Mouse (Mus musculus): ENCODE data around the gene Gne. TPM values are rescaled to one million over a fixed set of nuclear protein-coding genes. Genes with fewer than 3 reads are reported as not detected.
A peak's percentile ranks its signal among the peaks of the same experiment; 100 is the strongest.

Gene Gne
- 30.8 and 31.7 TPM in 2 replicates for polyA plus RNA-seq (2015; fragmentation: Nextera tagmentation; extraction: Ambion mirVana)

GRCm38 (mm10) chr4:44083945-44084344 is at the start of gene Gne:
Gene Gne, minus strand, starts transcription at chr4:44084177.
- H3K4me3 ChIP-seq (replicated peaks), result no peak within 1 kb of the TSS

GRCm38 (mm10) chr4:44126805-44127204 is 42.8 kb upstream of the Gne start:
- no peaks in the 10 kb centered on the region for H3K27me3 ChIP-seq
- no peaks in the 10 kb centered on the region for H3K4me1 ChIP-seq (replicated peaks)
- no peak overlapping the region for H3K4me2 ChIP-seq
- H3K9me3 ChIP-seq (replicated peaks), result no peaks in the 10 kb centered on the region
- 70% methylated on average over 12 of the region's 12 CpGs for WGBS (ENCODE audit: insufficient replicate concordance)
- no peak overlapping the region for H3K27ac ChIP-seq (replicated peaks)
- H3K36me3 ChIP-seq (replicated peaks), result peaks cover 56% of the 10 kb centered on the region
- H3K4me3 ChIP-seq (replicated peaks), result no peak overlapping the region
- no peak for ATAC-seq (ENCODE audit: insufficient read depth)
- H3K9ac ChIP-seq, result no peak overlapping the region

More at GRCm38 (mm10) chr4:44083945-44084344, at the start of gene Gne:
- peaks cover 46% of the 10 kb centered on the region for H3K27me3 ChIP-seq
- H3K4me1 ChIP-seq (replicated peaks), result 0 out of 2 replicates have a peak, but pooled peaks cover 5% of the 10 kb centered on the region
- 4% methylated on average over 11 of the region's 11 CpGs for WGBS (ENCODE audit: insufficient replicate concordance)
- H3K4me2 ChIP-seq, result peak within 1 kb of the TSS; percentile 21
- ATAC-seq (ENCODE audit: insufficient read depth), result no peak
- no peaks in the 10 kb centered on the region for H3K36me3 ChIP-seq (replicated peaks)
- H3K9ac ChIP-seq, result no peak within 1 kb of the TSS
- no peaks in the 10 kb centered on the region for H3K9me3 ChIP-seq (replicated peaks)
- H3K27ac ChIP-seq (replicated peaks), result no peak within 1 kb of the TSS

GRCm38 (mm10) chr4:44119410-44120201 is 35.6 kb upstream of the Gne start:
- 36% methylated on average over 9 of the region's 9 CpGs for WGBS (ENCODE audit: insufficient replicate concordance)
- Histone ChIP-seq H3K4me1 (replicated peaks) (no peaks in the 10 kb centered on the region), H3K4me2 (no peak overlapping the region), H3K9me3 (replicated peaks) (no peaks in the 10 kb centered on the region), H3K27me3 (no peaks in the 10 kb centered on the region), H3K9ac (no peak overlapping the region), H3K27ac (replicated peaks) (no peak overlapping the region), H3K4me3 (replicated peaks) (no peak overlapping the region), H3K36me3 (replicated peaks) (no peaks in the 10 kb centered on the region)
- no peak for ATAC-seq (ENCODE audit: insufficient read depth)

GRCm38 (mm10) chr4:44115046-44115445 is 31.1 kb upstream of the Gne start:
- Histone ChIP-seq H3K4me2 (no peak overlapping the region), H3K27ac (replicated peaks) (no peak overlapping the region), H3K4me1 (replicated peaks) (0 out of 2 replicates have a peak, but pooled peaks cover 10% of the 10 kb centered on the region), H3K9ac (no peak overlapping the region), H3K4me3 (replicated peaks) (no peak overlapping the region), H3K27me3 (no peaks in the 10 kb centered on the region), H3K9me3 (replicated peaks) (no peaks in the 10 kb centered on the region), H3K36me3 (replicated peaks) (no peaks in the 10 kb centered on the region)
- no peak for ATAC-seq (ENCODE audit: insufficient read depth)
- 70% methylated on average over 13 of the region's 13 CpGs for WGBS (ENCODE audit: insufficient replicate concordance)

- peak overlapping the region; percentile 7; the same call in 1 of the 2 replicates for H3K4me2 ChIP-seq
- H3K27me3 ChIP-seq, result no peaks in the 10 kb centered on the region
- 26% methylated on average over 16 of the region's 16 CpGs for WGBS (ENCODE audit: insufficient replicate concordance)
- H3K36me3 ChIP-seq (replicated peaks), result no peaks in the 10 kb centered on the region
- H3K27ac ChIP-seq (replicated peaks), result no peak overlapping the region
- no peaks in the 10 kb centered on the region for H3K9me3 ChIP-seq (replicated peaks)
- no peak overlapping the region for H3K4me3 ChIP-seq (replicated peaks)
- ATAC-seq (ENCODE audit: insufficient read depth), result no peak
- 0 out of 2 replicates have a peak, but pooled peaks cover 10% of the 10 kb centered on the region for H3K4me1 ChIP-seq (replicated peaks)
- no peak overlapping the region for H3K9ac ChIP-seq
Measured at GRCm38 (mm10) chr4:44113393-44114138, 29.6 kb upstream of the Gne start.

GRCm38 (mm10) chr4:44112741-44113140 is 28.8 kb upstream of the Gne start:
- Histone ChIP-seq H3K27me3 (no peaks in the 10 kb centered on the region), H3K27ac (replicated peaks) (no peak overlapping the region), H3K9me3 (replicated peaks) (no peaks in the 10 kb centered on the region), H3K9ac (no peak overlapping the region), H3K4me2 (no peak overlapping the region), H3K36me3 (replicated peaks) (no peaks in the 10 kb centered on the region), H3K4me3 (replicated peaks) (no peak overlapping the region), H3K4me1 (replicated peaks) (0 out of 2 replicates have a peak, but pooled peaks cover 10% of the 10 kb centered on the region)
- no peak for ATAC-seq (ENCODE audit: insufficient read depth)
- WGBS (ENCODE audit: insufficient replicate concordance), result 60% methylated on average over 4 of the region's 4 CpGs

- ATAC-seq (ENCODE audit: insufficient read depth), result no peak
- 65% methylated on average over 7 of the region's 7 CpGs for WGBS (ENCODE audit: insufficient replicate concordance)
Measured at GRCm38 (mm10) chr4:44110771-44111170, 26.8 kb upstream of the Gne start.

GRCm38 (mm10) chr4:44108297-44108696 is 24.3 kb upstream of the Gne start:
- WGBS (ENCODE audit: insufficient replicate concordance), result 81% methylated on average over 6 of the region's 6 CpGs
- Histone ChIP-seq H3K9me3 (replicated peaks) (no peaks in the 10 kb centered on the region), H3K9ac (no peak overlapping the region), H3K4me3 (replicated peaks) (no peak overlapping the region), H3K36me3 (replicated peaks) (no peaks in the 10 kb centered on the region), H3K27me3 (peaks cover 33% of the 10 kb centered on the region), H3K27ac (replicated peaks) (no peak overlapping the region), H3K4me1 (replicated peaks) (peaks cover 19% of the 10 kb centered on the region), H3K4me2 (no peak overlapping the region)
- ATAC-seq (ENCODE audit: insufficient read depth), result no peak

More at GRCm38 (mm10) chr4:44110771-44111170, 26.8 kb upstream of the Gne start:
- no peak overlapping the region for H3K4me2 ChIP-seq
- peaks cover 18% of the 10 kb centered on the region; the same call in 1 of the 2 replicates for H3K4me1 ChIP-seq (replicated peaks)
- H3K9me3 ChIP-seq (replicated peaks), result no peaks in the 10 kb centered on the region
- H3K9ac ChIP-seq, result no peak overlapping the region
- peaks cover 16% of the 10 kb centered on the region for H3K27me3 ChIP-seq
- no peak overlapping the region for H3K27ac ChIP-seq (replicated peaks)
- H3K4me3 ChIP-seq (replicated peaks), result no peak overlapping the region
- H3K36me3 ChIP-seq (replicated peaks), result no peaks in the 10 kb centered on the region

- WGBS (ENCODE audit: insufficient replicate concordance), result 30% methylated on average over 6 of the region's 6 CpGs
- no peaks in the 10 kb centered on the region for H3K9me3 ChIP-seq (replicated peaks)
- peaks cover 33% of the 10 kb centered on the region for H3K27me3 ChIP-seq
- ATAC-seq (ENCODE audit: insufficient read depth), result no peak
- H3K4me2 ChIP-seq, result no peak overlapping the region
- H3K36me3 ChIP-seq (replicated peaks), result no peaks in the 10 kb centered on the region
- H3K27ac ChIP-seq (replicated peaks), result no peak overlapping the region
- peaks cover 17% of the 10 kb centered on the region for H3K4me1 ChIP-seq (replicated peaks)
- H3K9ac ChIP-seq, result no peak overlapping the region
- no peak overlapping the region for H3K4me3 ChIP-seq (replicated peaks)
Measured at GRCm38 (mm10) chr4:44107339-44107738, 23.4 kb upstream of the Gne start.

- no peaks in the 10 kb centered on the region for H3K36me3 ChIP-seq (replicated peaks)
- peak overlapping the region; percentile 28 for H3K4me2 ChIP-seq
- no peak overlapping the region for H3K27ac ChIP-seq (replicated peaks)
- peaks cover 17% of the 10 kb centered on the region for H3K4me1 ChIP-seq (replicated peaks)
- H3K27me3 ChIP-seq, result peaks cover 33% of the 10 kb centered on the region
- no peak overlapping the region for H3K9ac ChIP-seq
- no peaks in the 10 kb centered on the region for H3K9me3 ChIP-seq (replicated peaks)
- WGBS (ENCODE audit: insufficient replicate concordance), result 11% methylated on average over 18 of the region's 18 CpGs
- ATAC-seq (ENCODE audit: insufficient read depth), result no peak
- no peak overlapping the region; the same call in 1 of the 2 replicates for H3K4me3 ChIP-seq (replicated peaks)
Measured at GRCm38 (mm10) chr4:44106297-44106821, 22.4 kb upstream of the Gne start.
